Mouse (Mus musculus): ENCODE results near the gene Adh5.

DNA sequence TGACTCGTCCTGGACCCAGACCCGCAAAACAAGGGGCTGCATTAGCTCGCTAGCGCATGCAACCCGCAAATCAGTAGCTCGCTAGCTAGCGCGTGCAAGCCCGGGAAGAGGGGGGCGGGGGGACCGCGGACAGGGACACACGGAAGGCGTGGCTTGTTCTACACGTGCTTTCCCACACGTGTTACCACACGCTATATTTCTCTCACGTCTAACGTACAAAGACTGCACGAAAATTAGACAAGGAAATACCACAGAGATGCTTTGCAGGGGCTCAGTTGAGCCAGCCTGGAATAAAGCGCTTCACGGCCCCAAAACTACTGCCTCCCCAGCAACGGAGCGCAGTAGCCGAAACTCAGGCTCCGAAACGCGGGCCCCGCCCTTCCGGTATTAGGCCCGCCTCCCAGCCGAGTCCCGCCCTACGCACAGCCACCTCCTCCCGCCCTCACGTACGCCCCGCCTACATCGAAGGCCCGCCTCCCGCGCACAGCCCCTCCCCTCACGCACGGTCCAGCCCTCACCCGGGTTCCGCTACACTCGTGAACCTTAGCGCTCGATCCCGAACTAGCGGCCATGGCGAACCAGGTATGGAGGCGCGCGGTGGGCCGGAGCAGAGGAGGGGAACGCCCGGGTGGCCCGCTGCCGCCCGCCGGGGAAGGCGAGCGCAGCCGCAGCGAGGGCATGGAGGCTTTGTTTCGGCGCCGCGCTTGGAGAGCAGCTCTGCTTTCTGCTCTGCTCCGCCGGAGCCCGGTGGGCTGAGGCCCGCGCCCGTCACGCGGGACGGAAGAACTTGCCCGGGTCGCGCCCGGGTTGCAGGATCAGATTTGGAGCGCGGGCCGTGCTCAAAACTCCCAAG is at the start of gene Adh5:
- TF ChIP-seq CTCF (IDR thresholded peaks at IDR 0.05; ENCODE audit: low read depth) (peak; percentile 19; the same call in 1 of the 2 replicates), EP300 (IDR thresholded peaks at IDR 0.05; ENCODE audit: low read depth) (peak; percentile 59; the same call in 1 of the 2 replicates)

Data from liver, postnatal 0 days (tissue).